Mouse (Mus musculus): Measurements from ENCODE around the gene Raet1d. TPM values are rescaled to one million over a fixed set of nuclear protein-coding genes. Genes with fewer than 3 reads are reported as not detected.

The Raet1d gene
- polyA plus RNA-seq (2015; fragmentation: Nextera tagmentation; extraction: Ambion mirVana) = 0.69 and 1.7 TPM in 2 replicates

GRCm38 (mm10) chr10:22360252-22360651 is at the start of gene Raet1d:
Raet1d (plus strand) TSS chr10:22360552.

Other genes starting within 250 kb of the Raet1d start
- 8.3 and 13.9 TPM in 2 replicates for gene E030030I06Rik, start 211.3 kb upstream of the Raet1d start, polyA plus RNA-seq (2015; fragmentation: Nextera tagmentation; extraction: Ambion mirVana)
- 0.89 and 1.0 TPM in 2 replicates for gene Raet1e, start 202.0 kb upstream of the Raet1d start, polyA plus RNA-seq (2015; fragmentation: Nextera tagmentation; extraction: Ambion mirVana)
- 0.66 and 1.1 TPM in 2 replicates for gene H60b, start 202.0 kb upstream of the Raet1d start, polyA plus RNA-seq (2015; fragmentation: Nextera tagmentation; extraction: Ambion mirVana)

Measured in spleen, postnatal 0 days (tissue).